Mouse (Mus musculus): ENCODE data around the gene Tuba3a.

Gene Tuba3a

DNA sequence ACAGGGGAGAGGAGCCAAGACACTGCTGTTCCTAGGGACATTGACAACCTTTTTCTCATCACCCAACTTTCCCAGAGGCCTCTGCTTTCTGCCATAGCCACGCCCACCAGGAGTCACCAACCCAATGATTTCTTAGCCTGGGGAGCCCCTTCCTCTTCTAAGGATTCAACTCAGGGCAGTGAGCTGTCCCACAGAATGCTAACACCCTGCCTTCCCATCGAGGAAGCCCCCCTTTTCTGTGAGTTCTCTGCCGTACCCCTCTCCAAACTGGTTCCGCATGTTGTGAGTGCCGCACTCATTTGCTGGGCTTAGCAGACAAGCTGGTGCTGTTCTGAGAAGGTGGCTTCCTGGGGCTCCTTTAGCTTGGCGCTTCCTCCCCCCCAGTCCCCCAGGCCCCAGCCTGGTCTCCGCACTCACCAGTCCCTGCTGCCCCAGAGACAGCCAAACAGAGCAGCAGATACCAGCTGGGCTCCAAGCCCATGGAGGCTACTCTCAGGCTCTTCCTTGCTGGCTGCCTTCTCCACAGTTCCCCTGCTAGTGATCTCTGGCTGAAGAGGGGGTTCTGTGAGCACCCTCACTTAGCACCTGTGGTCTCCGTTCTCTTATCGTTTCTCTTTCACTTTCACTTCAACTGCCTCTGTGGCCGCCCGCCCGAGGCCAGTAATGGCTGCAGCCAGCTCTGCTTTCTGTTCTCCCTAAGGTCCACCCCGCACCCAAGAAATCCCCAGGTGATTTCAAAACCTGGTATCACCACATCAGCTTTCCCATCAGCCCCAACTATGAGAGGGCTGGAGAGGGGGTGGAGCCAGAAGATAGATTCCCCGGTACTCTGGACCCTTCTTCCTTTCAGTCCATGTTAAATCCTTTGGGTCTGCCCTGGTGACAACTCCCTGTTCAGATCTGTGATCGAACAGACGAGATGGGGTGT is 54.5 kb downstream of the Tuba3a start, which contains the start of gene Tapbpl:
Gene Tapbpl (minus strand): TSS at position 744 of the 928 bp plus-strand sequence.
- ChIA-PET POLR2A (interaction anchor here in 3 of 4 experiments (0.6 to 3.8 kb wide), 27 partner anchors 10 to 490 kb away, joined by 3 to 22 read pairs (median 4); partner anchors contain the start of genes Mrpl51 (in 2 of the 3), Ncapd2 (in 2 of the 3), Vamp1 (in 2 of the 3) and Grcc10 (in 1 of the 3)), CTCF (interaction anchor here (0.6 to 2.7 kb wide), 7 partner anchors 12 to 116 kb away, joined by 3 to 10 read pairs (median 3); no protein-coding TSS in a partner anchor)

DNA sequence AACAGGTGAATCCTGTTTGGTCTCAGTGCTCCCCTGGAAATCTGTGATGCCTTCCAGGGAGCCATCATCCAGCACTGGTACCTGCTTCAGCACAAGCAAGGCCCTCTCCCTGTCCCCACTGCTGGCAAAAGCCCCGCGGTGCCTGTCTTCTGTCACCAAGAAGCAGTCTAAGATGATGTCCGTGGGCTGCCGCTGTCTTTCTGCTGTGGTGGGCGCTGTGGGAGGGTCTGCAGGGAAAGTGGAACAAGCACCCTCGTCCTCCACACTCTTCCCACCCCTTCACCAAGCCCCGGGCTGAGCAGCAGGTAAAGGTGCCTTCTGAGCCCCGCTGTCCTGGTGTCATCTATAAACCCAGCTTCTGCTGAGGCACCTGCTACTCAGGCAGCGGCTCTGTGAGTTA is 55.3 kb downstream of the Tuba3a start:
- ChIA-PET POLR2A (interaction anchor here (0.6 to 3.8 kb wide), 13 partner anchors 10 to 314 kb away, joined by 3 to 22 read pairs (median 6); partner anchors contain the start of genes Vamp1 (in 2 of the 4), Mrpl51 (in 1 of the 4) and Ncapd2 (in 1 of the 4)), CTCF (interaction anchor here in 2 of 4 experiments (0.6 to 2.7 kb wide), 3 partner anchors 11 to 115 kb away, joined by 3 to 10 read pairs (median 3); no protein-coding TSS in a partner anchor)

Measured in embryonic stem cell, embryonic (primary cell).